ENCODE assay signal across 8 mouse cellular contexts in genomic region chr6:120193174-120193573, GRCm38 (mm10).
DNase-seq lines count a peak whose midpoint lies in the region; ATAC-seq and TF ChIP-seq lines count a peak whose summit lies in the region.

No protein-coding gene starts in this region.

- peaks cover 30% of the 10 kb centered on the region for H3K27me3 ChIP-seq in hindbrain, embryonic 10.5 days (ENCODE audit: insufficient read depth, poor library complexity, severe bottlenecking)
- peaks cover 9% of the 10 kb centered on the region; the same call in 1 of the 2 replicates for H3K27me3 ChIP-seq in hindbrain, embryonic 12.5 days

- peak; percentile 94 for TF ChIP-seq CTCF in bone marrow macrophage, adult 2 months (IDR thresholded peaks at IDR 0.05; ENCODE audit: low read depth, low read length)

- no peaks in the 10 kb centered on the region; the same call in 1 of the 2 replicates for H3K9me3 ChIP-seq in hindbrain, embryonic 10.5 days
- no peaks in the 10 kb centered on the region for H3K9me3 ChIP-seq in hindbrain, embryonic 12.5 days (replicated peaks)

- no peaks in the 10 kb centered on the region for H3K36me3 ChIP-seq in hindbrain, embryonic 10.5 days
- H3K36me3 ChIP-seq in hindbrain, embryonic 12.5 days: no peaks in the 10 kb centered on the region

- peak; percentile 77 for DNase-seq in hindbrain, embryonic 10.5 days (ENCODE audit: low spot score)
- peak; percentile 87 to 92 for DNase-seq in heart, postnatal 14 days
- DNase-seq in left cerebral cortex, adult 11 months (ENCODE audit: low spot score): peak; percentile 71
- peak; percentile 71 to 86 for DNase-seq in spleen, adult 18-20 months

- H3K4me3 ChIP-seq in hindbrain, embryonic 10.5 days: no peak overlapping the region
- H3K4me3 ChIP-seq in hindbrain, embryonic 12.5 days: no peak overlapping the region
- 0 out of 2 replicates have a peak overlapping the region, but pooled peaks have one; percentile 4 for H3K4me3 ChIP-seq in bone marrow macrophage, adult 2 months (ENCODE audit: insufficient read depth, low read length)

- no peak for TF ChIP-seq POLR2A in bone marrow macrophage, adult 2 months (IDR thresholded peaks at IDR 0.05; ENCODE audit: borderline replicate concordance, low read depth, low read length)

- ATAC-seq in hindbrain, embryonic 12.5 days (ENCODE audit: low FRiP score): no peak
- ATAC-seq in erythroid progenitor cell, adult 5-6 weeks (replicated peaks; ENCODE audit: low FRiP score, poor library complexity, severe bottlenecking): peak; percentile 76
- ATAC-seq in megakaryocyte, adult 5-6 weeks (ENCODE audit: poor library complexity, severe bottlenecking): peak; percentile 77

- no peak overlapping the region for H3K4me2 ChIP-seq in hindbrain, embryonic 12.5 days (replicated peaks)

- no peak overlapping the region for H3K9ac ChIP-seq in hindbrain, embryonic 12.5 days

- no peak overlapping the region for H3K27ac ChIP-seq in hindbrain, embryonic 10.5 days
- no peak overlapping the region for H3K27ac ChIP-seq in hindbrain, embryonic 12.5 days
- peak overlapping the region; percentile 59 for H3K27ac ChIP-seq in bone marrow macrophage, adult 2 months (ENCODE audit: insufficient read depth, low read depth, low read length)

- intact Hi-C loops in heart, postnatal 14 days (cut with DNase I): loop anchor here (1.0 to 2.0 kb wide), 2 partner anchors 84 to 192 kb away; no protein-coding TSS in a partner anchor

- peaks cover 38% of the 10 kb centered on the region for H3K4me1 ChIP-seq in hindbrain, embryonic 10.5 days (replicated peaks)
- H3K4me1 ChIP-seq in hindbrain, embryonic 12.5 days: peaks cover 11% of the 10 kb centered on the region
- H3K4me1 ChIP-seq in bone marrow macrophage, adult 2 months (ENCODE audit: control insufficient read depth, insufficient read depth, low read length): peaks cover 46% of the 10 kb centered on the region

- WGBS in hindbrain, embryonic 10.5 days: 25% methylated on average over 5 of the region's 5 CpGs
- WGBS in hindbrain, embryonic 12.5 days: 29% methylated on average over 5 of the region's 5 CpGs
